Mouse (Mus musculus): ENCODE measurements at regions not wholly inside any gene's neighbourhood (a gene's known extent, or its start where the extent isn't known, plus 50 kb on each side); places are given as distances from the start of the nearest gene placed in this dataset.

DNA sequence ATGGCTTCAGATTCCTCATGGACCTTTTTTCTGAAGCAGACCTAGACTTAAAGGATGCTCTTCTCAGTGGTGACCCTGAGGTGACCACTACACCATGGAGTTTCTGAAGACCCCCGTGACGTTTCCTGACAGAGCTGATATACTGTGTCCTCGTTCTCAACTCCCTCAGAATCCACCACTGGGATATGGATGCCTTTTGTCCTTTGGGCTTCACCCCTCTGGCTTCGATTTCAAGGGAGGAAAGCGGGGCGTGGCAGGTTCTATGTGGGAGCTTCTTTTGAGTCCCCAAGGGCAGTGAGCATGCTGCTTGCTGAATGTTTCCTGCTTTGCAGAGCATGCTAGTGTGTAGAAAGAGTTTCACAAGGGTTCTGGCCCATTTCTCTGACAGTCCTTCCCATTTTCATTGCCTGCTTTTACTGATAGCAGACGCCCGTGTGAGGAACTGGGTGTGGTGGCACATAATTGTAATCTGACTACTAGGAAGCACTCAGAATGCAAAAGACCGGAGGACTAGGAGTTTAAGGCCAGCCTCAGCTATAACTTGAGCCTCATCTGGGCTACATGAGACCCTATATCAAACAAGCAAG lies 204.0 kb upstream of the Id2 start:
- ATAC-seq (replicated peaks; ENCODE audit: low FRiP score, low TSS enrichment, low read depth), result no peak
- H3K27me3 ChIP-seq (replicated peaks; ENCODE audit: control insufficient read depth, insufficient read depth, low read length), result no peaks in the 10 kb centered on the region
- H3K9me3 ChIP-seq (ENCODE audit: control insufficient read depth, low read length), result no peaks in the 10 kb centered on the region
- no peak overlapping the region for H3K4me3 ChIP-seq (ENCODE audit: low read depth, low read length)
- peaks cover 8% of the 10 kb centered on the region for H3K4me1 ChIP-seq (replicated peaks; ENCODE audit: control insufficient read depth, insufficient read depth, low read length)
- no peak overlapping the region for H3K9ac ChIP-seq (ENCODE audit: low read length)
- 55% methylated on average over 9 of the region's 9 CpGs for WGBS
- H3K4me2 ChIP-seq (ENCODE audit: low read length), result no peak overlapping the region
- H3K36me3 ChIP-seq (ENCODE audit: control insufficient read depth, insufficient read depth, low read length), result no peaks in the 10 kb centered on the region
- no peak overlapping the region for H3K27ac ChIP-seq (ENCODE audit: low read depth)
- no peak for DNase-seq (ENCODE audit: low spot score)

DNA sequence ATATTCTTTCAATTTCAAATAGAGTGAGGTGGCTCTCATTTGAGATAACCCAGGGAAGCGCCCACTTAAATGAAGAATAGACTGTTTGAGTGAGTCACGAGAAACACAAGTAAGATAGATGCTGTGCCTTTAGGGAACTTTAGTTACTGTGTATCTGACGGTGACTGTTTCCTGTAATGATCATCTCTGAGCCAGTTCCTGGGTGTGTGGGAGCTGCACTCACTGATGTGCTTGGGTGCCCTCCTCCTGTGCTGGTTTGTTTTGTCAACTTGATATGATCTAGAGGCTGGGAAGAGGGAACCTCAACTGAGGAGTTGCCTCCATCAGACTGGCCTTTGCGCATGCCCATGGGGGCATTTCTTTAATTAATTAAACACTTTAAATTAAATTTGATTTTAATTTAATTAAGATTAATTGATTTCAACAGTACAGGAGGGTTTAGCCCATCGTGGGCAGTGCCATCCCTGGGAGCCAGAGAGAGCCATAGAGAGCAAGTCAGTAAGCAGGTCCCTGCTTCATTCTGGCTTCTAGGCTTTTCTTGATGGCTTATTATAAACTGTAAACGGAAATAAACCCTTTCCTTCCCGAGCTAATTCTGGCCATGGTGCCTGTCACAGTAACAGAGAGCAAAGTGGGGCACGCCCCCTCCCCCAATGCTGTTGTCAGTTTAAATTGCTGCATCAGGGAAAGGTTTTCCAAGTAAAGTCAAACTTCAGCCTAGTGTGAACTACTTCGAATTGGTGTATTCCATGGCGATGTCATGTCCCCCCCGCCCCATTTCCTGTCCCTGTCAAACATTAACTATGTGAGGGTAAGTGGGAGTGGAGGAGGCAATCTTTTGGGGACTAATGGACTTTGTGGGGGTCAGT lies 202.9 kb upstream of the Id2 start:
- Histone ChIP-seq H3K4me3 (ENCODE audit: low read depth, low read length) (no peak overlapping the region), H3K27ac (ENCODE audit: low read depth) (no peak overlapping the region), H3K36me3 (ENCODE audit: control insufficient read depth, insufficient read depth, low read length) (no peaks in the 10 kb centered on the region), H3K27me3 (replicated peaks; ENCODE audit: control insufficient read depth, insufficient read depth, low read length) (no peaks in the 10 kb centered on the region), H3K4me2 (ENCODE audit: low read length) (no peak overlapping the region), H3K9ac (ENCODE audit: low read length) (no peak overlapping the region), H3K9me3 (ENCODE audit: control insufficient read depth, low read length) (no peaks in the 10 kb centered on the region), H3K4me1 (replicated peaks; ENCODE audit: control insufficient read depth, insufficient read depth, low read length) (peaks cover 8% of the 10 kb centered on the region)
- no peak for ATAC-seq (replicated peaks; ENCODE audit: low FRiP score, low TSS enrichment, low read depth)
- DNase-seq (ENCODE audit: low spot score), result no peak
- 50% methylated on average over 11 of the region's 11 CpGs for WGBS

DNA sequence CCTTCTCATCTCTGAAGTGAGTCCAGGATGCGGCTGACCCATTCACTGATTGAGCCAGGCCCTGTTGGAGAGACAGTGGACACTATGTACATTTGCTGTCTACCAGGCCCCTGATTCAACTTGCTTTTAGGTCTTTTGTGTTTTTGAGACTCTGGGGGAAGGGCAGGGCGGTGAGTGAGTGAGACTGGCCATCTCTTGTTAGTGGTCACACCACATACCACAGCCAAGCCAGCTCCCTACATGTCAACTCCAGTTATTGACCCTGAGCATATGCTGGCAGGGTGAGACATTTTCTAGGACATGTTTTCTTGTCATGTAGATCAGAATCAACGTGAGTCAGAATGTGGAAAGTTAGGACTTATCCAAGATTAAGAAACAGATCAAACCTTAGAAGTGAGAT lies 201.8 kb upstream of the Id2 start:
- Histone ChIP-seq H3K9ac (ENCODE audit: low read length) (no peak overlapping the region), H3K4me2 (ENCODE audit: low read length) (no peak overlapping the region), H3K27me3 (replicated peaks; ENCODE audit: control insufficient read depth, insufficient read depth, low read length) (no peaks in the 10 kb centered on the region), H3K27ac (ENCODE audit: low read depth) (no peak overlapping the region), H3K9me3 (ENCODE audit: control insufficient read depth, low read length) (no peaks in the 10 kb centered on the region), H3K4me3 (ENCODE audit: low read depth, low read length) (no peak overlapping the region), H3K36me3 (ENCODE audit: control insufficient read depth, insufficient read depth, low read length) (no peaks in the 10 kb centered on the region), H3K4me1 (replicated peaks; ENCODE audit: control insufficient read depth, insufficient read depth, low read length) (peaks cover 12% of the 10 kb centered on the region)
- 92% methylated on average over 3 of the region's 3 CpGs for WGBS
- DNase-seq (ENCODE audit: low spot score) (no peak), ATAC-seq (replicated peaks; ENCODE audit: low FRiP score, low TSS enrichment, low read depth) (no peak)

DNA sequence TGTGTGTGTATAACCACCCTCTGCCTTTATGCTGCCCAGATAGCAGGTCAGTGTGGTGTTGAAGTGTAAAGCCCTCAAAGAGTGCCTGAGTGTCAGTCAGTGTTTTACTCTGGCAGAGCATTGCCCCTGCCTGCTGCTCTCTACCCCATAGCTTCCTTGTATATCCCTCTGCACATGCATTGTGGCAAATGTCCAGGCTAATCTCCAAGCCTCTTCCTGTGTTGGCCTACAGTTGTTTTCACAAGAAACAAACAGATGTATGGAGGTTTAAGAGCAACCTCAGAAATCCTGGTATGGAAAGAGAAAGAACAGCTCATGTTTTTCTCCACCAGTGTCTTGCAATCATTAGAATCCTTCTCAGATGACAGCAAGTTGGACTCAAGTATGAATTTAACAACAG lies 201.0 kb upstream of the Id2 start:
- no peak for DNase-seq (ENCODE audit: low spot score)
- no peaks in the 10 kb centered on the region for H3K9me3 ChIP-seq (ENCODE audit: control insufficient read depth, low read length)
- H3K4me1 ChIP-seq (replicated peaks; ENCODE audit: control insufficient read depth, insufficient read depth, low read length), result peaks cover 12% of the 10 kb centered on the region
- H3K4me2 ChIP-seq (ENCODE audit: low read length), result no peak overlapping the region
- no peak for ATAC-seq (replicated peaks; ENCODE audit: low FRiP score, low TSS enrichment, low read depth)
- no peaks in the 10 kb centered on the region for H3K36me3 ChIP-seq (ENCODE audit: control insufficient read depth, insufficient read depth, low read length)
- no peak overlapping the region for H3K9ac ChIP-seq (ENCODE audit: low read length)
- no peaks in the 10 kb centered on the region for H3K27me3 ChIP-seq (replicated peaks; ENCODE audit: control insufficient read depth, insufficient read depth, low read length)
- no peak overlapping the region for H3K4me3 ChIP-seq (ENCODE audit: low read depth, low read length)
- H3K27ac ChIP-seq (ENCODE audit: low read depth), result no peak overlapping the region

DNA sequence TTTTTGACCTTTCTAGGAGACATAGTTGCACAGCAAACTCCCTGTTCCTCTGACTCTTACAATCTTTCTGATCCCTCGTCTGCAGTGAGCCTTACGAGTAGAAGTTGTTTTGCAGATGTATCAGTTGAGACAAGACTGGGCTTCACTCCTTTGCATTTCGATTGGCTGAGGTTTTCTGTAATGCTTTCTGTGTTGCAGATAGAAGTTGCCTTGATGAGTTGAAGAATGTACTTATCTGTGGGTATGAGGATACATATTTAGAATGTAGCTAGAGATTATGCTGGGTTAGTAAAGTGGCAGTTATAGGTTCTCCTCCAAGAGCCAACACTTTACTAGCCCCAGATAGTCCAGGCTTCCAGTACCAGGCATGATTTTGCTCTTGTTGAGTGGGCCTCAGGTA lies 199.7 kb upstream of the Id2 start:
- 90% methylated on average over 3 of the region's 3 CpGs for whole genome bisulfite sequencing

DNA sequence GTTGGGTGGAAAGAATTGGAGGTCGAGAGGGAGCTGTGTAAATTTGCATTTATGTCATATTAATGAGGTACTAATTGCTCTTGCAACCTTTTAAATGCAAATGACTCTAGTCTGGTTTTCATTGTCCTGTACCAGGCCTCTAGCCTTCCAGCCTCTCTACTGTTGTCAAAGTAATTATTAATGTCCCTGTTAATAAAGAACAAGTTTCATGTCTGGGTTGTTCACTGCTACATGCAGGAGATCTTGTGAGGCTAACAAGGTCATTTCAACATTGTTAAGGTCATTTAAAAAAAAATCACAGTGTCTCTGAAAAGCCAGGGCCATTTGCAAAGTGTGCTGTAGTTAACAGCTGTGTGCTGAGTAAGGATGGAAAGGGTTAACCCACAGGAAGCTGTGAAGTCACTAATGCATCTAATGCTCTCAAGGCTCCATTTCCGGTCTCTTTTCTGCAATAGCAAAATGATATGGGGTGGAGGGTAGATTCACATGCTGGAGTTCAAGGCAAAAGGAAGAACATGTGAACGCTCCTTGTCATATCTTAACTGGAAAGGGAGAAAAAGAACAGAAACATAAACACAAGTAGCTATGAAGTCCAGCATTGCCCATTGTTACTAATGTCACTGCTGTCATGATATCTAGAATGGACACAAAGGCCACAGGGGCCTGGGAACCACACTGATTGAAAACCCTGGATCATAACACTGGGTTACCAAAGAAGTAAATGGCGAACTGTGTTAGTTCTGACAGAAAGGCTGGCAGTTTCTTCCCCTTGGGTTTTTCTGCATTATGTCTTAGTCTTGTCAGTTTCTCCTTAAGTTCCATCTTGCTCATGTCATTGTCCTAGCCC lies 197.5 kb upstream of the Id2 start:
- H3K27ac ChIP-seq (ENCODE audit: low read depth), result no peak overlapping the region

More for the DNA sequence above, 199.7 kb upstream of the Id2 start:
- Histone ChIP-seq H3K4me3 (ENCODE audit: low read depth, low read length) (no peak overlapping the region), H3K36me3 (ENCODE audit: control insufficient read depth, insufficient read depth, low read length) (no peaks in the 10 kb centered on the region), H3K27me3 (replicated peaks; ENCODE audit: control insufficient read depth, insufficient read depth, low read length) (no peaks in the 10 kb centered on the region), H3K9ac (ENCODE audit: low read length) (no peak overlapping the region), H3K9me3 (ENCODE audit: control insufficient read depth, low read length) (no peaks in the 10 kb centered on the region), H3K4me1 (replicated peaks; ENCODE audit: control insufficient read depth, insufficient read depth, low read length) (peaks cover 12% of the 10 kb centered on the region), H3K4me2 (ENCODE audit: low read length) (no peak overlapping the region), H3K27ac (ENCODE audit: low read depth) (no peak overlapping the region)
- ATAC-seq (replicated peaks; ENCODE audit: low FRiP score, low TSS enrichment, low read depth), result no peak
- no peak for DNase-seq (ENCODE audit: low spot score)

DNA sequence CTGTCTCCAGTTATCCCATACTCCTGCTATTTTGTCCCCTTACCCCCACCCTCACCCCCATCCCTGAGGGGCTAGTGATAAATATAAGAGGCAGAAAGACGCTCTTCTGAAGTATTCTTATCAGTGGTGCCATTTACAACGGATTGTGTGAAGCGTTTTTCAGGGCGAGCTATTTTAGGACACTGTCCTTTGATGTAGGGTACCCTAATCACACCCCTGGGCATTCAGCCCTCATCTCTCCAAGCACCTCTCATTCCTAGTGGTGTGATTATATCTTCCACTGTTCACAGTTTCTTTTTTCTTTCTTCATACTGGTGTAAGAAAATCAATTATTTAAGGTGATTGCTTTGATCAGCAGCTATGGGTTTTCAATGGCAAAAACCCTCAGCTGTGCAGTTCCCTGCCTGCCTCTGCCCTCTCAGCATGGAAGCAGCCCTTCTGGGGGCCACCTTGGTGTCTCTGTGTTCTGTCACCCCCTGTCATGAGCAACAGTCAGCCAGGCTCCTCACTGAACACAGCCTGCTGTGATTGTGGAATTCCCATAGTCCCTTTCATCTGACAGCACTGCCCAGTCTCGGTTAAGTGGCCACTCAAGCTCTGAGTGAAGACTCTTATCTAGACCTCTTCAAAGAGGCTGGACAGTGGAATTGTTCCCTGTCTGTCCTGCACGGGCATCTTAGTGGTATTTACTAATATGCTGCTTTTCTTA lies 196.7 kb upstream of the Id2 start:
- ATAC-seq (replicated peaks; ENCODE audit: low FRiP score, low TSS enrichment, low read depth) (no peak), DNase-seq (ENCODE audit: low spot score) (no peak)
- no peaks in the 10 kb centered on the region for H3K27me3 ChIP-seq (replicated peaks; ENCODE audit: control insufficient read depth, insufficient read depth, low read length)
- no peak overlapping the region for H3K27ac ChIP-seq (ENCODE audit: low read depth)
- no peaks in the 10 kb centered on the region for H3K36me3 ChIP-seq (ENCODE audit: control insufficient read depth, insufficient read depth, low read length)
- H3K9ac ChIP-seq (ENCODE audit: low read length), result no peak overlapping the region
- no peak overlapping the region for H3K4me3 ChIP-seq (ENCODE audit: low read depth, low read length)
- 27% methylated on average over 6 of the region's 6 CpGs for WGBS
- H3K4me2 ChIP-seq (ENCODE audit: low read length), result no peak overlapping the region
- H3K9me3 ChIP-seq (ENCODE audit: control insufficient read depth, low read length), result no peaks in the 10 kb centered on the region
- H3K4me1 ChIP-seq (replicated peaks; ENCODE audit: control insufficient read depth, insufficient read depth, low read length), result 0 out of 2 replicates have a peak, but pooled peaks cover 4% of the 10 kb centered on the region

More for the DNA sequence above, 197.5 kb upstream of the Id2 start:
- Histone ChIP-seq H3K4me3 (ENCODE audit: low read depth, low read length) (no peak overlapping the region), H3K9me3 (ENCODE audit: control insufficient read depth, low read length) (no peaks in the 10 kb centered on the region), H3K27me3 (replicated peaks; ENCODE audit: control insufficient read depth, insufficient read depth, low read length) (no peaks in the 10 kb centered on the region), H3K9ac (ENCODE audit: low read length) (no peak overlapping the region), H3K36me3 (ENCODE audit: control insufficient read depth, insufficient read depth, low read length) (no peaks in the 10 kb centered on the region), H3K4me1 (replicated peaks; ENCODE audit: control insufficient read depth, insufficient read depth, low read length) (0 out of 2 replicates have a peak, but pooled peaks cover 4% of the 10 kb centered on the region), H3K4me2 (ENCODE audit: low read length) (no peak overlapping the region)
- DNase-seq (ENCODE audit: low spot score) (no peak), ATAC-seq (replicated peaks; ENCODE audit: low FRiP score, low TSS enrichment, low read depth) (no peak)
- WGBS, result 53% methylated on average over 4 of the region's 4 CpGs

DNA sequence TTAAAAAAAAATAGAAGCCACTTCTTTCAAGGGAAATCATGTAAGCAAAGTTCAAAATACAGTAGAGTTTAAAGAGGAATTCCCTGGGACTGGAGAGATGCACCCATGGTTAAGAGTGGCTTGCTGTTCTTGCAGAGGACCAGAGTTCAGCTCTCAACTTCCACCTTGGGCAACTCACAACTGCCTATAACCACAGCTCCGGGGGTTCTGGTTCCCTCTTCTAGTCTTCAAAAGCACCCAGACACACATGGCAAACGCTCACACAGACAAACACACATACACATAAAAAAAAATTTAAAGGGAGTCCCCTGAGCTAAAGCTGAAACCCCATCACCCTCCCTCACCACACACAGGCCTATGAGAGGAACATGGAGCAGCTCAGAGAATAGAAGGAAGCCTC lies 192.4 kb upstream of the Id2 start:
- DNase-seq (ENCODE audit: low spot score), result no peak
- no peak overlapping the region for H3K4me3 ChIP-seq (ENCODE audit: low read depth, low read length)
- no peaks in the 10 kb centered on the region for H3K9me3 ChIP-seq (ENCODE audit: control insufficient read depth, low read length)
- no peaks in the 10 kb centered on the region for H3K27me3 ChIP-seq (replicated peaks; ENCODE audit: control insufficient read depth, insufficient read depth, low read length)
- 0 out of 2 replicates have a peak, but pooled peaks cover 2% of the 10 kb centered on the region for H3K4me1 ChIP-seq (replicated peaks; ENCODE audit: control insufficient read depth, insufficient read depth, low read length)
- no peak overlapping the region for H3K9ac ChIP-seq (ENCODE audit: low read length)
- no peak for ATAC-seq (replicated peaks; ENCODE audit: low FRiP score, low TSS enrichment, low read depth)
- H3K36me3 ChIP-seq (ENCODE audit: control insufficient read depth, insufficient read depth, low read length), result no peaks in the 10 kb centered on the region
- no peak overlapping the region for H3K4me2 ChIP-seq (ENCODE audit: low read length)
- H3K27ac ChIP-seq (ENCODE audit: low read depth), result no peak overlapping the region
- WGBS, result 75% methylated on average over 2 of the region's 2 CpGs
